Mouse (Mus musculus) midbrain, postnatal 0 days (tissue): ENCODE results near the gene Abcb11. TPM values are rescaled to one million over a fixed set of nuclear protein-coding genes. Genes with fewer than 3 reads are reported as not detected.

Experiments used
- ATAC-seq: fragments of 200-750 bp; cut with Nextera tagmentation; 2 replicates; pipeline ENCODE4 v1.8.0; 2017; ENCODE audit warnings: moderate number of reproducible peaks, mild to moderate bottlenecking, moderate TSS enrichment, moderate library complexity; ENCODE audit not compliant: low FRiP score
- DNase-seq: peaks from one replicate; pipeline ENCODE4 v3.0.0-alpha.2; 2015; ENCODE audit warnings: low spot score
- H3K27ac ChIP-seq: fragments of 300-500 bp; sonication (generic); 2 replicates; pipeline ENCODE4 v1.5.1; 2014; ENCODE audit warnings: low read depth, mild to moderate bottlenecking, low read length, mixed read lengths
- H3K27me3 ChIP-seq: fragments of 300-500 bp; sonication (generic); 2 replicates; pipeline ENCODE4 v1.6.1; 2014; ENCODE audit warnings: low read length, control low read depth, mixed read lengths; ENCODE audit not compliant: insufficient read depth
- H3K36me3 ChIP-seq: fragments of 300-500 bp; sonication (generic); 2 replicates; pipeline ENCODE4 v1.6.1; 2014; ENCODE audit warnings: low read length, control low read depth, mixed read lengths; ENCODE audit not compliant: insufficient read depth
- H3K4me1 ChIP-seq: fragments of 300-500 bp; sonication (generic); 2 replicates; pipeline ENCODE4 v1.6.1; 2014; ENCODE audit warnings: mild to moderate bottlenecking, control low read depth, antibody characterized with exemption, low read length, mixed read lengths; ENCODE audit not compliant: insufficient read depth
- H3K4me2 ChIP-seq: fragments of 300-500 bp; sonication (generic); 2 replicates; pipeline ENCODE4 v1.6.1; 2014; ENCODE audit warnings: low read depth, mild to moderate bottlenecking, low read length, mixed read lengths; ENCODE audit not compliant: poor library complexity, severe bottlenecking
- H3K4me3 ChIP-seq: fragments of 300-500 bp; sonication (generic); 2 replicates; pipeline ENCODE4 v1.5.1; 2014; ENCODE audit warnings: low read depth, mild to moderate bottlenecking, low read length, moderate library complexity
- H3K9ac ChIP-seq: fragments of 300-500 bp; sonication (generic); replicated peaks from 2 replicates; pipeline ENCODE4 v1.6.1; 2014; ENCODE audit warnings: mild to moderate bottlenecking, low read length, moderate library complexity, mixed read lengths; ENCODE audit not compliant: poor library complexity, severe bottlenecking
- H3K9me3 ChIP-seq: fragments of 300-500 bp; sonication (generic); 2 replicates; pipeline ENCODE4 v1.6.1; 2016; ENCODE audit warnings: low read length, control low read depth
- CTCF ChIP-seq: IDR thresholded peaks from 2 replicates; pipeline ENCODE4 v1.5.1; 2016; ENCODE audit warnings: antibody characterized with exemption, mild to moderate bottlenecking
- WGBS: fragments of 180-500 bp; shearing (Covaris S2); extraction: QIAGEN DNeasy Blood & Tissue Kit; methylation state at CpG from one replicate; pipeline ENCODE4 v1.1.7; 2014; 5-methylcytosine and 5-hydroxymethylcytosine counted together
- polyA plus RNA-seq: library from polyadenylated mRNA; unstranded; fragments of >200 nt; fragmentation: Nextera tagmentation; extraction: Ambion mirVana; gene quantifications from 2 replicates; pipeline ENCODE4 v1.2.1, GENCODE M21; 2015
- total RNA-seq: library from RNA; depleted of rRNA; stranded (reverse); fragments of >200 nt; gene quantifications from 2 replicates; pipeline ENCODE4 v1.2.3, GENCODE M21; 2014; rRNA removed

Gene Abcb11
- total and polyA plus RNA-seq, 2 experiments from 2014 or later: 0.05 TPM; not detected in 1

DNA sequence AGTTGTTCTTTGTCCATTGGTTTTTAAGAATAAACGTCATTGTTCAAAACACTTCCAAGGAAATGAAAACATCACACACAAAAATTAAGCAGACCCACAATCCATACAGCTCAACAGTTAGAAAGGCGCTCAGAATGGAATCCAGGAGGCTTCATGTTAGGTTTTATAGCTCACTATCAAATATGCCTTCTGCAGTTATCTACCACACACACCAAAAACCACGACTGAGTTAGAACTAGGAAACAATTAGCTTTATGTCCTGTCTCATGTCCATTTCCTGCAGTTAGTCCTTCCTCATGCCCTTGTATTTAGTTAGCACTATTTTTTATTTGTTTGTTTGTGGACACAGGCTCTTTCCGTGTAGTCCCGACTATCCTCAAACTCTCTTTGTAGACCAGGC is 151.4 kb downstream of the Abcb11 start:
- Histone ChIP-seq H3K27me3 (no peaks in the 10 kb centered on the region), H3K9ac (no peak overlapping the region), H3K4me3 (no peak overlapping the region), H3K9me3 (no peaks in the 10 kb centered on the region), H3K36me3 (no peaks in the 10 kb centered on the region), H3K4me2 (no peak overlapping the region), H3K27ac (no peak overlapping the region), H3K4me1 (no peaks in the 10 kb centered on the region)
- DNase-seq (no peak), ATAC-seq (no peak)
- WGBS: 88% methylated on average over 5 of the region's 5 CpGs
- TF ChIP-seq CTCF: no peak

DNA sequence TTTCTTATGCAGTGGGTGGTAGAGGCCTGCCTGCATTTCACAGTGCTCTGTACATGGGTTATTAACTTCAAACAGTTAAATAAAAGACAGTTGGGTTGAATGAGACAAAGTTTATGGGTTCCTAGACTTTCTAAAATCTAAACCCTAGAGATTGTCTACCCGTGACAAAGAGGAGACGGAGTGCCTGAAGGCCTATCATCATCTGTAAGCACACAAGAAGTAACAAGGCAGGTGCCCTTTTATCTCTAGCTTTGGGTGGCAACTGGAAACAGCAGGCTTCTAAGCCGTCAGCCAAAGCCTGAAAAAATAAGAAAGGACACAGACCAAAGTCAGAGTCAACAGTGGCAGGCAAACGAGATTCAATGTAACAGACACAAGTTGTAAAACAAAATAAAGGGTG is 153.2 kb downstream of the Abcb11 start:
- Histone ChIP-seq H3K9me3 (no peaks in the 10 kb centered on the region), H3K27ac (no peak overlapping the region), H3K4me3 (no peak overlapping the region), H3K9ac (no peak overlapping the region), H3K36me3 (no peaks in the 10 kb centered on the region), H3K4me2 (no peak overlapping the region), H3K4me1 (no peaks in the 10 kb centered on the region), H3K27me3 (no peaks in the 10 kb centered on the region)
- no peak for TF ChIP-seq CTCF
- ATAC-seq (no peak), DNase-seq (no peak)
- WGBS: 62% methylated on average over 4 of the region's 4 CpGs

GRCm38 (mm10) chr2:69188732-69189131 is 153.7 kb downstream of the Abcb11 start:
- TF ChIP-seq CTCF: no peak
- ATAC-seq: no peak
- WGBS: 80% methylated on average over 6 of the region's 6 CpGs
- no peak for DNase-seq
- Histone ChIP-seq H3K27me3 (no peaks in the 10 kb centered on the region), H3K27ac (no peak overlapping the region), H3K36me3 (no peaks in the 10 kb centered on the region), H3K9me3 (no peaks in the 10 kb centered on the region), H3K4me2 (no peak overlapping the region), H3K4me1 (no peaks in the 10 kb centered on the region), H3K4me3 (no peak overlapping the region), H3K9ac (no peak overlapping the region)

Other genes starting within 250 kb of the Abcb11 start
- gene Nostrin, start 206.8 kb downstream of the Abcb11 start, total RNA-seq: 3.5 and 6.1 TPM in 2 replicates
- gene Nostrin, start 206.8 kb downstream of the Abcb11 start, polyA plus RNA-seq: 2.2 and 2.3 TPM in 2 replicates
- 5.1 and 8.7 TPM in 2 replicates for gene Spc25, start 136.4 kb downstream of the Abcb11 start, total RNA-seq
- 11.2 and 12.9 TPM in 2 replicates for gene Spc25, start 136.4 kb downstream of the Abcb11 start, polyA plus RNA-seq
- 0.24 TPM in 1 of 2 replicates, not detected in the other for gene G6pc2, start 131.5 kb downstream of the Abcb11 start, total RNA-seq
- 0.17 TPM in 1 of 2 replicates, not detected in the other for gene G6pc2, start 131.5 kb downstream of the Abcb11 start, polyA plus RNA-seq
- not detected in 2 replicates for gene Dhrs9, start 37.8 kb upstream of the Abcb11 start, total RNA-seq
- not detected in 2 replicates for gene Dhrs9, start 37.8 kb upstream of the Abcb11 start, polyA plus RNA-seq
- gene Lrp2, start 243.4 kb upstream of the Abcb11 start, total RNA-seq: 2.3 and 2.9 TPM in 2 replicates
- gene Lrp2, start 243.4 kb upstream of the Abcb11 start, polyA plus RNA-seq: 0.22 and 0.31 TPM in 2 replicates